8 mouse cellular contexts compared by ENCODE assay signal in genomic region chr6:119107140-119107855, GRCm38 (mm10).
DNase-seq lines count a peak whose midpoint lies in the region; ATAC-seq and TF ChIP-seq lines count a peak whose summit lies in the region.
"Had no signal": no experiment of that assay in that cellular context is flagged by ENCODE, and none has a peak within 500 bp of the region (broad histone marks: within the 10 kb centered on the region; RNA-seq: fewer than 3 reads in every experiment).

No protein-coding gene starts in this region.

- H3K9ac ChIP-seq in embryonic facial prominence, embryonic 15.5 days, result peak overlapping the region; percentile 65

- no peak for TF ChIP-seq POLR2A in testis, adult 2 months (IDR thresholded peaks at IDR 0.05; ENCODE audit: control insufficient read depth, low read depth, low read length)

- no peaks in the 10 kb centered on the region for H3K9me3 ChIP-seq in embryonic facial prominence, embryonic 15.5 days (replicated peaks)

- intact Hi-C loops in heart, postnatal 14 days (cut with DNase I), result loop anchor here (5.0 kb wide), 2 partner anchors 80 to 250 kb away; no protein-coding TSS in a partner anchor
- intact Hi-C loops in left cerebral cortex, postnatal 25 days (cut with DNase I), result loop anchor here (5.0 kb wide), 2 partner anchors 255 to 480 kb away; no protein-coding TSS in a partner anchor

- no peaks in the 10 kb centered on the region for H3K36me3 ChIP-seq in embryonic facial prominence, embryonic 15.5 days
- no peaks in the 10 kb centered on the region for H3K36me3 ChIP-seq in testis, adult 2 months (ENCODE audit: control insufficient read depth, insufficient read depth, low read length)

- ATAC-seq in embryonic facial prominence, embryonic 15.5 days (ENCODE audit: insufficient number of reproducible peaks, low FRiP score, low TSS enrichment, low read depth), result no peak

- H3K4me3 ChIP-seq in embryonic facial prominence, embryonic 15.5 days (replicated peaks), result peak overlapping the region; percentile 67
- H3K4me3 ChIP-seq in testis, adult 2 months (ENCODE audit: control insufficient read depth, low read depth, low read length), result peak overlapping the region; percentile 65
- H3K4me3 ChIP-seq: erythroblast, embryonic 14.5 days had no signal

- peak; percentile 19 for DNase-seq in Muller cell, postnatal 12 days (ENCODE audit: inconsistent ontology term)
- DNase-seq in adrenal gland, postnatal 36 days, result peak; percentile 68 to 86
- peak; percentile 67 to 68 for DNase-seq in heart, postnatal 14 days
- DNase-seq in left cerebral cortex, postnatal 25 days (ENCODE audit: low spot score in 2 of 2), result peak; percentile 56
- DNase-seq in mesoderm, embryonic 11.5 days (ENCODE audit: low read depth, low spot score), result peak; percentile 73

- under 1% methylated on average over 69 of the region's 69 CpGs for WGBS in embryonic facial prominence, embryonic 15.5 days

- TF ChIP-seq CTCF in testis, adult 2 months (IDR thresholded peaks at IDR 0.05; ENCODE audit: control insufficient read depth, insufficient read depth, insufficient replicate concordance, low read depth, low read length), result no peak

- peak overlapping the region; percentile 96 for H3K27ac ChIP-seq in embryonic facial prominence, embryonic 15.5 days (replicated peaks)
- H3K27ac ChIP-seq in testis, adult 2 months (ENCODE audit: control insufficient read depth, insufficient read depth, low read depth, low read length), result no peak overlapping the region

- peaks cover 20% of the 10 kb centered on the region for H3K27me3 ChIP-seq in embryonic facial prominence, embryonic 15.5 days
- no peaks in the 10 kb centered on the region for H3K27me3 ChIP-seq in testis, adult 2 months (ENCODE audit: control insufficient read depth, insufficient read depth, low read length)

- H3K4me2 ChIP-seq in embryonic facial prominence, embryonic 15.5 days (replicated peaks), result peak overlapping the region; percentile 85

- peaks cover 32% of the 10 kb centered on the region for H3K4me1 ChIP-seq in embryonic facial prominence, embryonic 15.5 days
- peaks cover 7% of the 10 kb centered on the region for H3K4me1 ChIP-seq in testis, adult 2 months (ENCODE audit: control insufficient read depth, insufficient read depth, low read length)

Comparison
In these comparisons a context has a peak if more than half of its experiments do, and no peak if none do; other contexts are left out.
1. DNase-seq: peak in every context shown above with its lines; median percentile 77 in adrenal gland, postnatal 36 days; 73 in mesoderm, embryonic 11.5 days; 68 in heart, postnatal 14 days; 56 in left cerebral cortex, postnatal 25 days; 19 in Muller cell, postnatal 12 days.